Mouse (Mus musculus) megakaryocyte, adult 5-6 weeks (primary cell): ENCODE measurements around the gene Golim4. TPM values are rescaled to one million over a fixed set of nuclear protein-coding genes. Genes with fewer than 3 reads are reported as not detected.

ENCODE experiments used
- ATAC-seq: 2 replicates; pipeline ENCODE4 v1.8.0; 2016; ENCODE audit warnings: mild to moderate bottlenecking, inconsistent platforms; ENCODE audit not compliant: poor library complexity, severe bottlenecking
- total RNA-seq, 2 experiments: library from RNA; stranded (forward) in 1 of 2; stranded (reverse) in 1 of 2; fragments of 153-499, 151-499 nt in 1 of 2; fragments of 221-1000, 200-1000 nt in 1 of 2; gene quantifications; 2 replicates each; pipeline versions ENCODE4 v1.2.3 to v1.2.4; 2015 to 2017

Golim4 gene
- total RNA-seq, 2 experiments from 2014 or later = 39.0 to 53.5 TPM

- peak; percentile 39; the same call in 1 of the 2 replicates for ATAC-seq
Measured at GRCm38 (mm10) chr3:75929926-75930548, 26.7 kb downstream of the Golim4 start.

GRCm38 (mm10) chr3:75926327-75926726 lies 30.4 kb downstream of the Golim4 start:
- ATAC-seq = peak; percentile 96

- no peak for ATAC-seq
Measured at GRCm38 (mm10) chr3:75925123-75925522, 31.6 kb downstream of the Golim4 start.

GRCm38 (mm10) chr3:75917770-75918503 lies 38.8 kb downstream of the Golim4 start:
- peak; percentile 55; the same call in 1 of the 2 replicates for ATAC-seq

GRCm38 (mm10) chr3:75912786-75913185 lies 44.0 kb downstream of the Golim4 start:
- ATAC-seq = peak; percentile 72

- no peak for ATAC-seq
Measured at GRCm38 (mm10) chr3:75910768-75911167, 46.0 kb downstream of the Golim4 start.

- ATAC-seq = peak; percentile 88
Measured at GRCm38 (mm10) chr3:75910257-75910656, 46.5 kb downstream of the Golim4 start.

GRCm38 (mm10) chr3:75901903-75902598 lies 54.7 kb downstream of the Golim4 start:
- ATAC-seq = no peak

GRCm38 (mm10) chr3:75895075-75895474 lies 61.7 kb downstream of the Golim4 start:
- ATAC-seq = no peak

GRCm38 (mm10) chr3:75891581-75891980 lies 65.2 kb downstream of the Golim4 start:
- ATAC-seq = no peak

- no peak for ATAC-seq
Measured at GRCm38 (mm10) chr3:75889323-75889722, 67.4 kb downstream of the Golim4 start.

- 0 out of 2 replicates have a peak, but pooled peaks have one; percentile 24 for ATAC-seq
Measured at GRCm38 (mm10) chr3:75881582-75881981, 75.2 kb downstream of the Golim4 start.

GRCm38 (mm10) chr3:75879269-75879668 lies 77.5 kb downstream of the Golim4 start:
- ATAC-seq = no peak

GRCm38 (mm10) chr3:75868886-75869285 lies 87.9 kb downstream of the Golim4 start:
- ATAC-seq = no peak

GRCm38 (mm10) chr3:75864203-75864602 lies 92.5 kb downstream of the Golim4 start:
- ATAC-seq = no peak

- peak; percentile 91 for ATAC-seq
Measured at GRCm38 (mm10) chr3:75861677-75862076, 95.1 kb downstream of the Golim4 start.

- ATAC-seq = no peak
Measured at GRCm38 (mm10) chr3:75860760-75861159, 96.0 kb downstream of the Golim4 start.

- peak; percentile 98 for ATAC-seq
Measured at GRCm38 (mm10) chr3:75835286-75835967, 121.3 kb downstream of the Golim4 start.

GRCm38 (mm10) chr3:75834827-75835226 lies 121.9 kb downstream of the Golim4 start:
- ATAC-seq = no peak
